Mouse (Mus musculus): ENCODE measurements around the gene Tnrc6b. TPM values are rescaled to one million over a fixed set of nuclear protein-coding genes. Genes with fewer than 3 reads are reported as not detected.
A peak's percentile ranks its signal among the peaks of the same experiment; 100 is the strongest.

Tnrc6b gene
- polyA plus RNA-seq, 1 experiment from 2014 or later: 15.4 TPM

- Histone ChIP-seq H3K27ac (replicated peaks in 1 of 2; ENCODE audit: control insufficient read depth in 1 of 2, insufficient read depth in 1 of 2, low read depth in 2 of 2, low read length in 2 of 2) (no peak overlapping the region), H3K9me3 (ENCODE audit: control insufficient read depth, low read length) (no peaks in the 10 kb centered on the region), H3K4me1 (ENCODE audit: control insufficient read depth in 2 of 2, insufficient read depth in 2 of 2, low read length in 2 of 2) (peaks cover 0 to 12% of the 10 kb centered on the region in 2 experiments; a peak in 1 of 4 replicates), H3K27me3 (ENCODE audit: control insufficient read depth, insufficient read depth, low read length) (no peaks in the 10 kb centered on the region), H3K9ac (ENCODE audit: low read length) (no peak overlapping the region), H3K4me2 (ENCODE audit: low read length) (no peak overlapping the region), H3K36me3 (ENCODE audit: control insufficient read depth, insufficient read depth, low read length) (peaks cover 12% of the 10 kb centered on the region), H3K4me3 (ENCODE audit: control insufficient read depth in 1 of 2, insufficient read depth in 1 of 2, low read depth in 1 of 2, low read length in 2 of 2) (no peak overlapping the region)
- 56% methylated on average over 5 of the region's 5 CpGs for WGBS
- ATAC-seq (ENCODE audit: insufficient number of reproducible peaks, insufficient read depth, low FRiP score, low read depth): no peak
Measured at GRCm38 (mm10) chr15:80974311-80974710, 263.2 kb downstream of the Tnrc6b start.

DNA sequence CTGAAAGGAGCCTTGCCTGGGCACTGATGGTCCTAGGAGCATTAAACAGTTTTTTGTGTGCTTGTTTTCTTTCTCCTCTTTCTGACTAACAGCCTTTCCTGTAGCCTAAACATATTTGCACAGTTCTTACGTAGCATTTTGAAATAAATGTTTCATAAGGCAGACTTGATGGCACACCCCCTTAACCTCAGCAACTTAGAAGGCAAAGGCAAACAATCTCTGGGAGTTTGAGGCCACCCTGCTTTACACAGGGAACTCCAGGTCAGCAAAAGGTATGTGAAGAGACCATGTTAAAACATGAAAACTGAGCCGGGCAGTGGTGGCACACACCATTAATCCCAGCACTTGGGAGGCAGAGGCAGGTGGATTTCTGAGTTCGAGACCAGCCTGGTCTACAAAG is 264.6 kb downstream of the Tnrc6b start:
- Histone ChIP-seq H3K4me1 (ENCODE audit: control insufficient read depth in 2 of 2, insufficient read depth in 2 of 2, low read length in 2 of 2) (peaks cover 0 to 12% of the 10 kb centered on the region in 2 experiments; a peak in 1 of 4 replicates), H3K36me3 (ENCODE audit: control insufficient read depth, insufficient read depth, low read length) (no peaks in the 10 kb centered on the region), H3K27ac (replicated peaks in 1 of 2; ENCODE audit: control insufficient read depth in 1 of 2, insufficient read depth in 1 of 2, low read depth in 2 of 2, low read length in 2 of 2) (no peak overlapping the region), H3K4me2 (ENCODE audit: low read length) (no peak overlapping the region), H3K9ac (ENCODE audit: low read length) (no peak overlapping the region), H3K27me3 (ENCODE audit: control insufficient read depth, insufficient read depth, low read length) (no peaks in the 10 kb centered on the region), H3K4me3 (ENCODE audit: control insufficient read depth in 1 of 2, insufficient read depth in 1 of 2, low read depth in 1 of 2, low read length in 2 of 2) (no peak overlapping the region), H3K9me3 (ENCODE audit: control insufficient read depth, low read length) (no peaks in the 10 kb centered on the region)
- WGBS: 87% methylated on average over 3 of the region's 3 CpGs
- no peak for ATAC-seq (ENCODE audit: insufficient number of reproducible peaks, insufficient read depth, low FRiP score, low read depth)

DNA sequence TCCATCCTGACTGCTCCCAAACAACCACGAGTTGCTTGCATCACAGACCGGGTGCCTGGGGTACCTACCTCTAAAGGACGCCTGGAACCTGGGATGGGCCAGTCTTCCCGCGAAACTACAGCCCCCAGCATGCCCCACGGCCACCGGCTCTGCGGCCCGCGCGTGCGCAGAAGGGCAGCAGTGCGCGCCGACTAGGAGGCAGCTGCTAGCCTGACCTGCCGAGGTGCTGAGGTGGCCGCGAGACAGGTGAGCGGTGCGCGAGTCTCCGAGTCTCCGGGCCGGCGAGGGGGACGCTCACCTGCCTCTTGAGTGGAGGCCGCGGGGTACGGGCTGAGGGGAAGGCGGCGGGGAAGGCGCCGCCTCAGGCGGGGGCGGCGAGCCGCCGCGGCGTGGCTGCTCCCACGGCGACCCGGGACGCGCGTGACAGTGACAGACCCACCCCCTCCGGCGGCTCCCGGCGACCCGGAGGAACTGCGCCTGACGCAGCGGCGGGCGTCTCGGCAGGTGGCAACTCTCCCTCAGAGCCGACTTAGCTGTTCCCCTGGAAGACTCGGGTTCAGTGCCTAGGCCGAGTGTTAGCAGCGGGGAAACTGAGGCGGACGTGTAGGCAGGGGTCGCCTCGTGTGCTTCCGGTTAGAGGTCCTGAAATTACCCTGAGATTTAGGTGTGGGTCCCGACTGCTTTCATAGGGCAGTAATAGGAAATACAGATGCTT is 266.7 kb downstream of the Tnrc6b start, which contains the start of gene Sgsm3:
Sgsm3 (plus strand) TSS at position 146 of the 715 bp plus-strand sequence.
- WGBS: under 1% methylated on average over 67 of the region's 67 CpGs
- Histone ChIP-seq H3K36me3 (ENCODE audit: control insufficient read depth, insufficient read depth, low read length) (no peaks in the 10 kb centered on the region), H3K27ac (replicated peaks in 1 of 2; ENCODE audit: control insufficient read depth in 1 of 2, insufficient read depth in 1 of 2, low read depth in 2 of 2, low read length in 2 of 2) (0 out of 4 replicates have a peak within 1 kb of the TSS, but pooled peaks of 1 of the 2 experiments have one; percentile 36), H3K9ac (ENCODE audit: low read length) (peak within 1 kb of the TSS; percentile 88), H3K4me3 (ENCODE audit: control insufficient read depth in 1 of 2, insufficient read depth in 1 of 2, low read depth in 1 of 2, low read length in 2 of 2) (peak within 1 kb of the TSS; percentile 84 to 91), H3K4me1 (ENCODE audit: control insufficient read depth in 2 of 2, insufficient read depth in 2 of 2, low read length in 2 of 2) (peaks cover 0 to 10% of the 10 kb centered on the region in 2 experiments; a peak in 1 of 4 replicates), H3K4me2 (ENCODE audit: low read length) (peak within 1 kb of the TSS; percentile 79), H3K27me3 (ENCODE audit: control insufficient read depth, insufficient read depth, low read length) (no peaks in the 10 kb centered on the region), H3K9me3 (ENCODE audit: control insufficient read depth, low read length) (no peaks in the 10 kb centered on the region)
- ATAC-seq (ENCODE audit: insufficient number of reproducible peaks, insufficient read depth, low FRiP score, low read depth): peak; percentile 68; the same call in 1 of the 2 replicates

- H3K9me3 ChIP-seq (ENCODE audit: control insufficient read depth, low read length): no peaks in the 10 kb centered on the region
- H3K27ac ChIP-seq (replicated peaks in 1 of 2; ENCODE audit: control insufficient read depth in 1 of 2, insufficient read depth in 1 of 2, low read depth in 2 of 2, low read length in 2 of 2): no peak overlapping the region; a peak in 1 of 4 replicates
- H3K9ac ChIP-seq (ENCODE audit: low read length): no peak overlapping the region
- no peaks in the 10 kb centered on the region for H3K27me3 ChIP-seq (ENCODE audit: control insufficient read depth, insufficient read depth, low read length)
- WGBS: 77% methylated on average over 4 of the region's 4 CpGs
- no peaks in the 10 kb centered on the region for H3K36me3 ChIP-seq (ENCODE audit: control insufficient read depth, insufficient read depth, low read length)
- no peak overlapping the region for H3K4me2 ChIP-seq (ENCODE audit: low read length)
- H3K4me1 ChIP-seq (ENCODE audit: control insufficient read depth in 2 of 2, insufficient read depth in 2 of 2, low read length in 2 of 2): peaks cover 0 to 6% of the 10 kb centered on the region in 2 experiments; a peak in 1 of 4 replicates
- H3K4me3 ChIP-seq (ENCODE audit: control insufficient read depth in 1 of 2, insufficient read depth in 1 of 2, low read depth in 1 of 2, low read length in 2 of 2): no peak overlapping the region
- ATAC-seq (ENCODE audit: insufficient number of reproducible peaks, insufficient read depth, low FRiP score, low read depth): no peak
Measured at GRCm38 (mm10) chr15:80979611-80980010, 268.5 kb downstream of the Tnrc6b start.

GRCm38 (mm10) chr15:80981176-80981575 is 270.1 kb downstream of the Tnrc6b start:
- Histone ChIP-seq H3K9me3 (ENCODE audit: control insufficient read depth, low read length) (no peaks in the 10 kb centered on the region), H3K4me1 (ENCODE audit: control insufficient read depth in 2 of 2, insufficient read depth in 2 of 2, low read length in 2 of 2) (peaks cover 0 to 6% of the 10 kb centered on the region in 2 experiments; a peak in 1 of 4 replicates), H3K4me3 (ENCODE audit: control insufficient read depth in 1 of 2, insufficient read depth in 1 of 2, low read depth in 1 of 2, low read length in 2 of 2) (no peak overlapping the region), H3K9ac (ENCODE audit: low read length) (no peak overlapping the region), H3K4me2 (ENCODE audit: low read length) (no peak overlapping the region), H3K27me3 (ENCODE audit: control insufficient read depth, insufficient read depth, low read length) (no peaks in the 10 kb centered on the region), H3K27ac (replicated peaks in 1 of 2; ENCODE audit: control insufficient read depth in 1 of 2, insufficient read depth in 1 of 2, low read depth in 2 of 2, low read length in 2 of 2) (no peak overlapping the region), H3K36me3 (ENCODE audit: control insufficient read depth, insufficient read depth, low read length) (no peaks in the 10 kb centered on the region)
- 33% methylated on average over 4 of the region's 4 CpGs for WGBS
- no peak for ATAC-seq (ENCODE audit: insufficient number of reproducible peaks, insufficient read depth, low FRiP score, low read depth)

- H3K36me3 ChIP-seq (ENCODE audit: control insufficient read depth, insufficient read depth, low read length): no peaks in the 10 kb centered on the region
- H3K9ac ChIP-seq (ENCODE audit: low read length): no peak overlapping the region
- no peak overlapping the region for H3K4me2 ChIP-seq (ENCODE audit: low read length)
- H3K27me3 ChIP-seq (ENCODE audit: control insufficient read depth, insufficient read depth, low read length): no peaks in the 10 kb centered on the region
- H3K4me3 ChIP-seq (ENCODE audit: control insufficient read depth in 1 of 2, insufficient read depth in 1 of 2, low read depth in 1 of 2, low read length in 2 of 2): no peak overlapping the region
- 0 out of 4 replicates have a peak, but pooled peaks cover 0 to 6% of the 10 kb centered on the region in 2 experiments for H3K4me1 ChIP-seq (ENCODE audit: control insufficient read depth in 2 of 2, insufficient read depth in 2 of 2, low read length in 2 of 2)
- no peak overlapping the region for H3K27ac ChIP-seq (replicated peaks in 1 of 2; ENCODE audit: control insufficient read depth in 1 of 2, insufficient read depth in 1 of 2, low read depth in 2 of 2, low read length in 2 of 2)
- ATAC-seq (ENCODE audit: insufficient number of reproducible peaks, insufficient read depth, low FRiP score, low read depth): no peak
- 83% methylated on average over 2 of the region's 2 CpGs for WGBS
- H3K9me3 ChIP-seq (ENCODE audit: control insufficient read depth, low read length): no peaks in the 10 kb centered on the region
Measured at GRCm38 (mm10) chr15:80983264-80983663, 272.2 kb downstream of the Tnrc6b start.

GRCm38 (mm10) chr15:80988331-80988730 is 277.2 kb downstream of the Tnrc6b start:
- H3K4me2 ChIP-seq (ENCODE audit: low read length): no peak overlapping the region
- no peak overlapping the region for H3K27ac ChIP-seq (replicated peaks in 1 of 2; ENCODE audit: control insufficient read depth in 1 of 2, insufficient read depth in 1 of 2, low read depth in 2 of 2, low read length in 2 of 2)
- H3K27me3 ChIP-seq (ENCODE audit: control insufficient read depth, insufficient read depth, low read length): no peaks in the 10 kb centered on the region
- no peak for ATAC-seq (ENCODE audit: insufficient number of reproducible peaks, insufficient read depth, low FRiP score, low read depth)
- 44% methylated on average over 1 of the region's 1 CpGs for WGBS
- no peak overlapping the region for H3K4me3 ChIP-seq (ENCODE audit: control insufficient read depth in 1 of 2, insufficient read depth in 1 of 2, low read depth in 1 of 2, low read length in 2 of 2)
- no peaks in the 10 kb centered on the region for H3K9me3 ChIP-seq (ENCODE audit: control insufficient read depth, low read length)
- H3K36me3 ChIP-seq (ENCODE audit: control insufficient read depth, insufficient read depth, low read length): no peaks in the 10 kb centered on the region
- no peak overlapping the region for H3K9ac ChIP-seq (ENCODE audit: low read length)
- no peaks in the 10 kb centered on the region for H3K4me1 ChIP-seq (ENCODE audit: control insufficient read depth in 2 of 2, insufficient read depth in 2 of 2, low read length in 2 of 2)

All from heart, embryonic 14.5 days (tissue).